Mouse (Mus musculus) neural tube, embryonic 14.5 days (tissue): ENCODE results near the gene Ccdc61. TPM values are rescaled to one million over a fixed set of nuclear protein-coding genes. Genes with fewer than 3 reads are reported as not detected.

Experiments used
- ATAC-seq: fragments of 200-750 bp; cut with Nextera tagmentation; 2 replicates; pipeline ENCODE4 v1.8.0; 2017; ENCODE audit warnings: low read depth, mild to moderate bottlenecking, moderate TSS enrichment, moderate library complexity
- H3K27ac ChIP-seq: fragments of 300-500 bp; sonication (generic); 2 replicates; pipeline ENCODE4 v1.5.1; 2014; ENCODE audit warnings: low read depth, mild to moderate bottlenecking, control low read depth, low read length, moderate library complexity, mixed read lengths
- H3K27me3 ChIP-seq: fragments of 300-500 bp; sonication (generic); 2 replicates; pipeline ENCODE4 v1.6.1; 2014; ENCODE audit warnings: low read length; ENCODE audit not compliant: control insufficient read depth, insufficient read depth
- H3K36me3 ChIP-seq: fragments of 300-500 bp; sonication (generic); 2 replicates; pipeline ENCODE4 v1.6.1; 2014; ENCODE audit warnings: low read length, mixed read lengths; ENCODE audit not compliant: control insufficient read depth, insufficient read depth
- H3K4me1 ChIP-seq: fragments of 300-500 bp; sonication (generic); 2 replicates; pipeline ENCODE4 v1.6.1; 2014; ENCODE audit warnings: low read length; ENCODE audit not compliant: control insufficient read depth, insufficient read depth
- H3K4me2 ChIP-seq: fragments of 300-500 bp; sonication (generic); 2 replicates; pipeline ENCODE4 v1.6.1; 2014; ENCODE audit warnings: mild to moderate bottlenecking, low read depth, low read length, control low read depth
- H3K4me3 ChIP-seq: fragments of 300-500 bp; sonication (generic); 2 replicates; pipeline ENCODE4 v1.5.1; 2014; ENCODE audit warnings: low read depth, low read length, control low read depth, mixed read lengths
- H3K9ac ChIP-seq: fragments of 300-500 bp; sonication (generic); replicated peaks from 2 replicates; pipeline ENCODE4 v1.6.1; 2014; ENCODE audit warnings: low read depth, mild to moderate bottlenecking, control low read depth, low read length, mixed read lengths
- H3K9me3 ChIP-seq: fragments of 300-500 bp; sonication (generic); 2 replicates; pipeline ENCODE4 v1.6.1; 2016; ENCODE audit warnings: low read length; ENCODE audit not compliant: control insufficient read depth
- WGBS: fragments of 180-500 bp; shearing (Covaris S2); extraction: QIAGEN DNeasy Blood & Tissue Kit; methylation state at CpG from one replicate; pipeline ENCODE4 v1.1.7; 2014; 5-methylcytosine and 5-hydroxymethylcytosine counted together
- polyA plus RNA-seq: library from polyadenylated mRNA; unstranded; fragments of >200 nt; fragmentation: Nextera tagmentation; extraction: Ambion mirVana; gene quantifications from 2 replicates; pipeline ENCODE4 v1.2.1, GENCODE M21; 2014

Gene Ccdc61
- polyA plus RNA-seq, 1 experiment from 2014 or later = 20.2 TPM

DNA sequence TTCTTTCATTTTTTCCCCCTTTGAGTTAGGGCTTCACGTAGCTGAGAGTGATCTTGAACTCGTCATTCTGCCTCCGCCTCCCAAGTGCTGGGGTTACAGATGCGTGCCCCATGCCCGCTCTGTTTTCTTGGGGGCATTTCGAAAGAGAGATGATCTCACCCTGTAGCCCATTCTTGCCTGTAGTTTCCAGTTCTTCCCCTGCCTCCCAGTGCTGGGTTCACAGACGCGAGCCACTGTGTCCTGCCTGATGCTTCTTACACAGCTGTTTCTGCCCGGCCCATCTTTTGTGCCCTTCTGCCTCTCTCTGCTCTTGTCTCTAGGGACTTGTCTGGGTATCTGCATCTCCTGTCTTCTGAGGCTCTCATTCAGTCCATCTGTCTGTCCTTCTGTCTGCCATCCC, 32.6 kb upstream of the Ccdc61 start:
- Histone ChIP-seq H3K4me1 (peaks cover 27% of the 10 kb centered on the region), H3K4me3 (no peak overlapping the region), H3K36me3 (peaks cover 14% of the 10 kb centered on the region; the same call in 1 of the 2 replicates), H3K9me3 (no peaks in the 10 kb centered on the region), H3K27ac (peak overlapping the region; percentile 55), H3K27me3 (no peaks in the 10 kb centered on the region), H3K9ac (no peak overlapping the region), H3K4me2 (no peak overlapping the region; the same call in 1 of the 2 replicates)
- WGBS = 26% methylated on average over 9 of the region's 9 CpGs
- no peak for ATAC-seq

DNA sequence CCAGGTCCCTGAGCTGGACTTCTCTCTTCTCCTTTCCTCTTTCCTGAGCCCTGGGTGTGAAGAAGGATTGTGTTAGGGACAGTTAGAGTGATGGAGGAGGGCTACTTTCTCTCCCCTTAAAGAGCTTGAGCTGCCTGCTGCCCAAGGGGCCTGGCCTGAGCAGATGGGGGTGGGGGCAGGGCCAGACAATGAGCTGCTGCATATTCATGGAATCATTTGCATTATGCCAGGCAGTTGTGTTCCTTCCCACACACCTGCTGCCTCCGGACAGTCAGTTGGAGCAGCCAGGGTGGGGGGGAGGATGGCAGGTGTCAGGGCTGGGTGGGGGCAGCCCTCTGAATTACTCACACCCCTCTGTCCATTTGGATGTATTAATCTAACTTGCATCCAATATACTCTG, 32.2 kb upstream of the Ccdc61 start:
- H3K9me3 ChIP-seq = no peaks in the 10 kb centered on the region
- H3K4me1 ChIP-seq = peaks cover 24% of the 10 kb centered on the region
- H3K27me3 ChIP-seq = no peaks in the 10 kb centered on the region
- H3K9ac ChIP-seq = no peak overlapping the region
- no peak overlapping the region for H3K4me3 ChIP-seq
- 5% methylated on average over 1 of the region's 1 CpGs for WGBS
- peaks cover 11% of the 10 kb centered on the region; the same call in 1 of the 2 replicates for H3K36me3 ChIP-seq
- peak overlapping the region; percentile 55 for H3K27ac ChIP-seq
- H3K4me2 ChIP-seq = peak overlapping the region; percentile 14; the same call in 1 of the 2 replicates
- peak; percentile 68; the same call in 1 of the 2 replicates for ATAC-seq

DNA sequence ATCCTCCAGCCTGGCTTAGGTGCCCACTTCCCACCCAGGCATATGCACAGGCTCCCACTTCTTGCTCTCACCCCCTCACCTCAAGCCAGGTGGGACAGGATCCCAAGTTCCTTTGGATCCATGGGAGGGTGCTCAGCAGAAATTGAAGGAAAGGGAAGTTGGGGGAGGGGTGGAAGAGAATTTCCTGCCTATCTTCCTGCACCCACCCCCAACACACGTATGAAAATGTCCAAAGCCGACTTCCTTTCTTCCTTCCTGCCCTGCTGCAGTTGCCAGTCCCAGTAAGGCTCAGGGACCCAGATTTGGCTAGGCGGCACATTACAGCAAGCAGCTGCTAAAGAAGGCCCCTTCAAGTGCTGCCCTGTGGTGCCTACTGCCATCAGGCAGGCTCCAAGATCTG, 17.5 kb upstream of the Ccdc61 start:
- H3K4me2 ChIP-seq = peak overlapping the region; percentile 85
- no peaks in the 10 kb centered on the region for H3K27me3 ChIP-seq
- H3K27ac ChIP-seq = peak overlapping the region; percentile 94; the same call in 1 of the 2 replicates
- H3K36me3 ChIP-seq = no peaks in the 10 kb centered on the region
- peak overlapping the region; percentile 99; the same call in 1 of the 2 replicates for H3K9ac ChIP-seq
- H3K9me3 ChIP-seq = no peaks in the 10 kb centered on the region
- ATAC-seq = no peak
- peaks cover 37% of the 10 kb centered on the region for H3K4me1 ChIP-seq
- WGBS = 32% methylated on average over 3 of the region's 3 CpGs
- peak overlapping the region; percentile 90 for H3K4me3 ChIP-seq

DNA sequence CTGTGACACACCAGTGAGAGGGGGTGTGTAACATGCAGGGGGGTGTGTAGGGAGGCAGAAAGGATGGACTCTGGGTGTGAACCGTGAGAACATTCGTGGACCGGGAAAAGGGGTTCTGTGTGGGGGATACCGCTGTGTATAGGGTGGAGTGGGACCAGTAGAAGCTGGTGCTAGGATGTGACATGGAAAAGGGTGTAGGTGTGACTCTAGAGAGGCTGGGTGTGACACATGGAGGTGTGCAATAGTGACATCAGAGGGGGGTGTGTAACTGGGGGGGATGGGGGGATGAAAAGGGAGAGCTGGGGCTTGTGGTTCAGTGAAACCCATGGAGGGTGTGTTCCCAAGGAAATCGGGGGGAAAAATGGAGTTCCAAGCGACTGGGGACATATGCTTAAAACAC, 16.7 kb upstream of the Ccdc61 start:
- WGBS = 38% methylated on average over 6 of the region's 6 CpGs
- no peaks in the 10 kb centered on the region for H3K36me3 ChIP-seq
- no peaks in the 10 kb centered on the region for H3K9me3 ChIP-seq
- peak overlapping the region; percentile 94 for H3K27ac ChIP-seq
- peak overlapping the region; percentile 85 for H3K4me2 ChIP-seq
- peak; percentile 4; the same call in 1 of the 2 replicates for ATAC-seq
- H3K27me3 ChIP-seq = no peaks in the 10 kb centered on the region
- peaks cover 43% of the 10 kb centered on the region for H3K4me1 ChIP-seq
- peak overlapping the region; percentile 99 for H3K9ac ChIP-seq
- H3K4me3 ChIP-seq = peak overlapping the region; percentile 90

DNA sequence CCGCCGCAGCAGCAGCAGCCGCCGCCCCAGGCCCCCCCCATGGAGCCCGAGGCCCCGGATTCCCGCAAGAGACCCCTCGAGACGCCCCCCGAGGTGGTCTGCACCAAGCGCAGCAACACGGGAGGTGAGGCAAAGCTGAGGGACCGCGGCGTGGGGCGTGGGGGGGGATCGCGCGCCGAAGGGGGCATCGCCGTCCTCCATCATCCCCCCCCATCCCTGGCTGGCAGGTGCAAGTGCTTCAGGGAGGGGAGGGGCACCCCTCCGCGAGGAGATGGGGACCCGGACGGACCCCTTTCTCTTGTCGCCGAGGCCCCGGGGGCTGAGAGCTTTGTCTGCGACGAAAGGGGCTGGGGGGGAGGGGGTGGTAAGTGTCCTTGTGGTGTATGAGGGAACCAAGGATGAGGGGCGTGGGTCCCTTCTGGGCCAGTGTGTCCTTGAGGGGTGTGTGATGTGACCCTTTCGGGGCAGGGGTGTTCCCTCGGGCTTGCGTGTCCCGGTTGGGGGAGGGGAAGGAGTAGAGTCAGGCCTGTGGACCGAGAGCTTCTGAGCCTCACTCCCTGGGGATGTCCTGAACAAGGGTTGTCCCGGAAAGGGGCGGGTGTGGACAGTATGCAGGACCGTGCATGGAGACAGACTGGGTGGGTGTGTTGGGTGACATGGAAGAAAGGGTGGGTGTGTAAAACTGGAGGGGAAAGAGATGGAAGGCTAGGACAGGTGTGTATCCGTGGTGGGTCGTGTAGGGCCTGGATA, 16.0 kb upstream of the Ccdc61 start:
- no peaks in the 10 kb centered on the region for H3K36me3 ChIP-seq
- peak; percentile 39 for ATAC-seq

DNA sequence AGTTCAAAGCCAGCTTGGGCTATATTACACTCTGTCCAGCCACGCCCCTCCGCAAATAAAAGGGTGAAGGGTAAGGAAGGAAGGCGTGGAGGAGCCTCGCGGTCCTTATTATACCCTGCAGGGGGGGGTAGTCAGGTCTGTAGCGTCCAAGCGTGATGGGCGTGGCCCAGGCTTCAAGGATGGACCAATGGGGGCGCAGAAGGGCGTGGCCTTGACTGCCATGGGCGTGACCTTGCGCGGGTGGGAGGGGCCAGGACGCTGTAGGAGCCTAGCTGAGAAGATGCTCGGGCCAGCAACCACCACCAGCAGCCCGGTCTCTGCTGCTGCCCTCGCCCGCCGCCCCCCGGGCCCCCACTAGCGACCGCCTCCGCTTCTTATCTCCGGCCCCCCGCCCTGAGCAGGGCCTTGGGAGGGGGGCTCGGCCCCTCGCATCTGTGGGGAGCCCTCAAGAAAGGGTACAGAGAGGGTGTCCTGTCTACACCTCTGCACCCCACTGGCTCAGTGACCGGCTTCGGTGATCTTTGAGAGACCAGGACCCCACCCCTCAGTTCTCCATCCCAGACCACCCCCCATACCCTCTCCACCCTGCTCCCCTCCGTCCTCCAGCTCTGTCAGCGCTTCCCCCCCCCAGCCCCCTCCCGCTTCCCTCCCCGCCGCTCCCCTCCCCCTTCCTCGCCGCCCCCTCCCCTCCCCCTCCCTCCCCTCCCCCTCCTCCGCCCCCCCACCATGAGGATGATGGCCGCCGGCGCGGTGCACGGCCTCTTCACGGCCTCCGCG, 15.1 kb upstream of the Ccdc61 start, which contains the start of gene Nova2:
Gene Nova2 (plus strand): TSS at position 727 of the 777 bp plus-strand sequence.
- H3K4me1 ChIP-seq = peaks cover 43% of the 10 kb centered on the region
- peak within 1 kb of the TSS; percentile 99 for H3K9ac ChIP-seq
- peak; percentile 84 for ATAC-seq

More for the DNA sequence above, 16.0 kb upstream of the Ccdc61 start:
- H3K4me2 ChIP-seq = peak overlapping the region; percentile 85
- H3K4me3 ChIP-seq = peak overlapping the region; percentile 90
- H3K27me3 ChIP-seq = no peaks in the 10 kb centered on the region
- H3K9me3 ChIP-seq = no peaks in the 10 kb centered on the region
- under 1% methylated on average over 29 of the region's 42 CpGs for WGBS
- H3K9ac ChIP-seq = peak overlapping the region; percentile 99
- H3K4me1 ChIP-seq = peaks cover 43% of the 10 kb centered on the region
- peak overlapping the region; percentile 94 for H3K27ac ChIP-seq

DNA sequence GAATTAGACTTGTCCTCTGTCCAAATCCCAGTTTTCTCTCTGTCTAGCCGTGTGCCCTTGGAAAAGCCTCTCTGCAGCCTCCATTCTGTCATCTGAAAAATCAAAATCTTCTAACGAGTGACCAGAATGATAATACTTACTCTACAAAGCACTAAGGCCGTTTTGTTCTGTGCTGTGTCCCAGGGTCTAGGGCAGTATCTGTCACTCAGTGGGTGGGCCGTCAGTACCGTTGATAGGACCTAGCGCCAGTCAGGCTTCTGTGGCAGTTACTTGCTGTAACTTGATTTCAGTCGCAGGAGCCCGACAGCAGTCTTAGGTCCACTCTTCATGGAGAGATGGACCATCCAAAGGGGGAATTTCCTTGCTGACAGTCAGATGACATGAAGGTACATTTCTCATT, 14.1 kb upstream of the Ccdc61 start:
- Histone ChIP-seq H3K27me3 (no peaks in the 10 kb centered on the region), H3K9me3 (no peaks in the 10 kb centered on the region), H3K9ac (no peak overlapping the region), H3K27ac (peak overlapping the region; percentile 66), H3K4me3 (no peak overlapping the region), H3K4me2 (no peak overlapping the region; the same call in 1 of the 2 replicates), H3K36me3 (no peaks in the 10 kb centered on the region), H3K4me1 (peaks cover 43% of the 10 kb centered on the region)
- 5% methylated on average over 8 of the region's 8 CpGs for WGBS
- no peak for ATAC-seq

More for the DNA sequence above, 15.1 kb upstream of the Ccdc61 start, which contains the start of gene Nova2:
- peak within 1 kb of the TSS; percentile 94 for H3K27ac ChIP-seq
- peak within 1 kb of the TSS; percentile 85 for H3K4me2 ChIP-seq
- no peaks in the 10 kb centered on the region for H3K36me3 ChIP-seq
- H3K4me3 ChIP-seq = peak within 1 kb of the TSS; percentile 90
- H3K27me3 ChIP-seq = no peaks in the 10 kb centered on the region
- H3K9me3 ChIP-seq = no peaks in the 10 kb centered on the region
- 1% methylated on average over 26 of the region's 45 CpGs for WGBS

DNA sequence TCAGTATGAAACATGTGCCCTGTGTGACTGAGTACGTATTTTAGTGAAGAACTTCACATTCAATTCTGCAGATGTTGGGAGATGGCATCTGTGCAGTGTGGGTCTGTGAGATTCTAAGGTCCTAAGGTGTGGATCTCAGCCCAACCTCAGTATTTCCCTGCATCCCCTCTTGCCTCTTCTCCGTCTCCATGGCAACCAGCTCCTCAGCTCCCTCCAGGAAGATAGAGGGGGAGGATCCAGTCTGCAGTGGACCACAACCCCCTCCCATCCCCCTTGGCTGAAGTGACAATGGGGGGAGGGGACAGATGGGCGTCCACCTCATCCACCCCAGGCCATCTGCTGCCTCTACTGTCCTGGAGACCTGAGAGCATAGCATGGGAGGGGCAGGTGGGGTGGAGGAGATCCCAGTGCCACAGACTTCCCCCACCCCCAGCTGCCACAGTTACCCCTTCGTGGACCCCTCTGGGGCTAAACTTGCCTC, 13.5 kb upstream of the Ccdc61 start:
- no peaks in the 10 kb centered on the region for H3K27me3 ChIP-seq
- H3K4me2 ChIP-seq = peak overlapping the region; percentile 36
- H3K36me3 ChIP-seq = no peaks in the 10 kb centered on the region
- 9% methylated on average over 4 of the region's 4 CpGs for WGBS
- no peak overlapping the region for H3K4me3 ChIP-seq
- 0 out of 2 replicates have a peak, but pooled peaks have one; percentile 0 for ATAC-seq
- H3K9ac ChIP-seq = peak overlapping the region; percentile 18; the same call in 1 of the 2 replicates
- peaks cover 43% of the 10 kb centered on the region for H3K4me1 ChIP-seq
- H3K9me3 ChIP-seq = no peaks in the 10 kb centered on the region
- peak overlapping the region; percentile 66 for H3K27ac ChIP-seq
